Mouse (Mus musculus) ES-Bruce4 (cell line): Measurements from ENCODE around the gene Acer3. TPM values are rescaled to one million over a fixed set of nuclear protein-coding genes. Genes with fewer than 3 reads are reported as not detected.

ENCODE experiments used
- H3K27ac ChIP-seq: 2 replicates; pipeline ENCODE4 v1.5.1; 2012; ENCODE audit warnings: low read length, inconsistent platforms; ENCODE audit not compliant: insufficient read depth
- H3K27me3 ChIP-seq: 2 replicates; pipeline ENCODE4 v1.6.1; 2012; ENCODE audit warnings: mild to moderate bottlenecking, low read length, inconsistent platforms; ENCODE audit not compliant: control insufficient read depth, poor library complexity, insufficient read depth, severe bottlenecking
- H3K36me3 ChIP-seq: 2 replicates; pipeline ENCODE4 v1.6.1; 2012; ENCODE audit warnings: inconsistent platforms, mild to moderate bottlenecking, low read length, moderate library complexity; ENCODE audit not compliant: control insufficient read depth, poor library complexity, insufficient read depth, severe bottlenecking
- H3K4me1 ChIP-seq: one replicate; pipeline ENCODE4 v1.8.1; 2011; ENCODE audit warnings: low read length; ENCODE audit not compliant: control insufficient read depth, insufficient read depth
- H3K4me3 ChIP-seq: 2 replicates; pipeline ENCODE4 v1.5.1; 2011; ENCODE audit warnings: low read depth, mild to moderate bottlenecking, low read length
- H3K9ac ChIP-seq: 2 replicates; pipeline ENCODE4 v1.6.1; 2012; ENCODE audit warnings: low read depth, mild to moderate bottlenecking, inconsistent platforms; ENCODE audit not compliant: poor library complexity, severe bottlenecking
- H3K9me3 ChIP-seq: replicated peaks from 2 replicates; pipeline ENCODE4 v1.6.1; 2012; ENCODE audit warnings: mild to moderate bottlenecking, low read length, inconsistent platforms; ENCODE audit not compliant: control insufficient read depth, poor library complexity, insufficient read depth, severe bottlenecking
- CTCF ChIP-seq: IDR thresholded peaks from one replicate; pipeline ENCODE4 v1.8.1; 2011; ENCODE audit warnings: low read depth, low read length
- EP300 ChIP-seq: IDR thresholded peaks from 2 replicates; pipeline ENCODE4 v1.6.1; 2011; ENCODE audit warnings: low read depth, low read length; ENCODE audit not compliant: insufficient read depth
- POLR2A ChIP-seq: IDR thresholded peaks from one replicate; pipeline ENCODE4 v1.8.1; 2011; ENCODE audit warnings: low read length; ENCODE audit not compliant: insufficient read depth
- polyA plus RNA-seq: library from polyadenylated mRNA; stranded (reverse); fragments of >200 nt; gene quantifications from 2 replicates; pipeline ENCODE4 v1.2.4, GENCODE M21; 2011; ENCODE audit warnings: low read depth; ENCODE audit not compliant: missing spikeins, insufficient read depth, insufficient read length

Acer3 gene
- polyA plus RNA-seq, 1 experiment: 18.4 TPM

GRCm38 (mm10) chr7:98324228-98324627, 3.2 kb upstream of the Acer3 start:
- Histone ChIP-seq H3K9ac (no peak overlapping the region), H3K9me3 (no peaks in the 10 kb centered on the region; the same call in 1 of the 2 replicates), H3K36me3 (no peaks in the 10 kb centered on the region), H3K4me3 (no peak overlapping the region), H3K27me3 (peaks cover 4% of the 10 kb centered on the region; the same call in 1 of the 2 replicates), H3K4me1 (no peaks in the 10 kb centered on the region), H3K27ac (no peak overlapping the region)
- TF ChIP-seq EP300: no peak
- TF ChIP-seq CTCF: no peak
- TF ChIP-seq POLR2A: no peak

GRCm38 (mm10) chr7:98323288-98324019, 2.4 kb upstream of the Acer3 start:
- Histone ChIP-seq H3K27ac (no peak overlapping the region), H3K9ac (no peak overlapping the region), H3K4me3 (no peak overlapping the region), H3K9me3 (no peaks in the 10 kb centered on the region; the same call in 1 of the 2 replicates), H3K36me3 (no peaks in the 10 kb centered on the region), H3K27me3 (peaks cover 4% of the 10 kb centered on the region; the same call in 1 of the 2 replicates), H3K4me1 (no peaks in the 10 kb centered on the region)
- no peak for TF ChIP-seq CTCF
- TF ChIP-seq EP300: no peak
- TF ChIP-seq POLR2A: no peak

- no peaks in the 10 kb centered on the region; the same call in 1 of the 2 replicates for H3K9me3 ChIP-seq
- no peaks in the 10 kb centered on the region for H3K4me1 ChIP-seq
- no peak overlapping the region for H3K4me3 ChIP-seq
- H3K36me3 ChIP-seq: no peaks in the 10 kb centered on the region
- TF ChIP-seq EP300 (no peak), POLR2A (no peak), CTCF (no peak)
- peaks cover 4% of the 10 kb centered on the region; the same call in 1 of the 2 replicates for H3K27me3 ChIP-seq
- H3K27ac ChIP-seq: no peak overlapping the region
- no peak overlapping the region for H3K9ac ChIP-seq
Measured at GRCm38 (mm10) chr7:98322415-98322814, 1.4 kb upstream of the Acer3 start.

- no peak for TF ChIP-seq POLR2A
- TF ChIP-seq CTCF: no peak
- no peak for TF ChIP-seq EP300
- Histone ChIP-seq H3K4me1 (no peaks in the 10 kb centered on the region), H3K27ac (no peak overlapping the region), H3K27me3 (peaks cover 4% of the 10 kb centered on the region; the same call in 1 of the 2 replicates), H3K9me3 (no peaks in the 10 kb centered on the region; the same call in 1 of the 2 replicates), H3K9ac (no peak overlapping the region), H3K36me3 (no peaks in the 10 kb centered on the region), H3K4me3 (no peak overlapping the region)
Measured at GRCm38 (mm10) chr7:98320006-98320556, 927 bp downstream of the Acer3 start.

GRCm38 (mm10) chr7:98316568-98316967, 4.4 kb downstream of the Acer3 start:
- H3K9ac ChIP-seq: no peak overlapping the region
- no peaks in the 10 kb centered on the region for H3K36me3 ChIP-seq
- H3K27me3 ChIP-seq: peaks cover 4% of the 10 kb centered on the region; the same call in 1 of the 2 replicates
- H3K4me1 ChIP-seq: no peaks in the 10 kb centered on the region
- no peaks in the 10 kb centered on the region; the same call in 1 of the 2 replicates for H3K9me3 ChIP-seq
- no peak overlapping the region for H3K4me3 ChIP-seq
- TF ChIP-seq POLR2A (no peak), EP300 (no peak), CTCF (no peak)
- H3K27ac ChIP-seq: no peak overlapping the region

- no peak overlapping the region for H3K4me3 ChIP-seq
- no peaks in the 10 kb centered on the region; the same call in 1 of the 2 replicates for H3K9me3 ChIP-seq
- H3K4me1 ChIP-seq: no peaks in the 10 kb centered on the region
- TF ChIP-seq POLR2A (no peak), CTCF (no peak), EP300 (no peak)
- H3K27ac ChIP-seq: no peak overlapping the region
- H3K9ac ChIP-seq: no peak overlapping the region
- H3K36me3 ChIP-seq: no peaks in the 10 kb centered on the region
- peaks cover 2% of the 10 kb centered on the region; the same call in 1 of the 2 replicates for H3K27me3 ChIP-seq
Measured at GRCm38 (mm10) chr7:98315087-98315486, 5.9 kb downstream of the Acer3 start.
